Mouse (Mus musculus): ENCODE results near the gene Clec12a.

DNA sequence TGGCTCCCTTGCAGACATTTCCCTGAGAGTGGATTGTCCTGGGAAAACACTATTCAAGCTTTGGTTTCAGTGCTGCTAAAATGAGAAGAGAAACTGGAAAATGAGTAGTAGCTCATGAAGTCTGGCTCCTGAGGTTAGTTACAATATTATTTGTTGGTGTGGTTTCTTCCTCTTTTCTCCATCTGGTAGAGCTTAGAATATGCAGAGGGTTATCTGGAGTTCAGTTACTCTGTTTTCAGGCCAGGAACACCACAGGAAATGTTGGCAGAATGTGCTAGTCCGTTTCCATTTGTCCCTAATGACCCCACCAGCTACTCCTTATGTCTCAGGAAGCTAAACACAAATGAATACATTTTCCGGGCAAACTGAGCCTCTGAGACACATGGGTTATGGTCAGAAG, 64.8 kb downstream of the Clec12a start:
- TF ChIP-seq GATA1 (IDR thresholded peaks at IDR 0.05; ENCODE audit: borderline replicate concordance, low read length) (no peak), FLI1 (IDR thresholded peaks at IDR 0.05; ENCODE audit: low read length) (no peak)
